Mouse (Mus musculus) embryonic fibroblast, embryonic 13.5 days (primary cell): ENCODE results near the gene Rasgef1b. TPM values are rescaled to one million over a fixed set of nuclear protein-coding genes. Genes with fewer than 3 reads are reported as not detected.

Experiments
- H3K27ac ChIP-seq: 2 replicates; pipeline ENCODE4 v1.5.1; 2012; ENCODE audit warnings: low read length, control low read depth, inconsistent platforms; ENCODE audit not compliant: insufficient read depth
- H3K4me1 ChIP-seq: 2 replicates; pipeline ENCODE4 v1.6.1; 2011; ENCODE audit warnings: low read length; ENCODE audit not compliant: control insufficient read depth, insufficient read depth
- H3K4me3 ChIP-seq: 2 replicates; pipeline ENCODE4 v1.5.1; 2011; ENCODE audit warnings: mild to moderate bottlenecking, control low read depth, low read length; ENCODE audit not compliant: insufficient read depth
- CTCF ChIP-seq: IDR thresholded peaks from 2 replicates; pipeline ENCODE4 v1.5.1; 2011; ENCODE audit warnings: mild to moderate bottlenecking, control low read depth, low read length, moderate library complexity, borderline replicate concordance; ENCODE audit not compliant: insufficient read depth
- POLR2A ChIP-seq: IDR thresholded peaks from 2 replicates; pipeline ENCODE4 v1.6.1; 2011; ENCODE audit warnings: low read depth, mild to moderate bottlenecking, control low read depth, low read length, moderate library complexity
- polyA plus RNA-seq: library from polyadenylated mRNA; stranded (reverse); fragments of >200 nt; gene quantifications from 2 replicates; pipeline ENCODE4 v1.2.4, GENCODE M21; 2011; ENCODE audit warnings: low read depth; ENCODE audit not compliant: missing spikeins, insufficient read length

Rasgef1b gene
- polyA plus RNA-seq, 1 experiment: 2.1 TPM

- Histone ChIP-seq H3K27ac (no peak overlapping the region), H3K4me3 (no peak overlapping the region), H3K4me1 (peaks cover 15% of the 10 kb centered on the region)
- no peak for TF ChIP-seq POLR2A
- no peak for TF ChIP-seq CTCF
Measured at GRCm38 (mm10) chr5:99241988-99242740, 486.7 kb downstream of the Rasgef1b start.

- TF ChIP-seq POLR2A (no peak), CTCF (no peak)
- Histone ChIP-seq H3K27ac (no peak overlapping the region), H3K4me1 (peaks cover 10% of the 10 kb centered on the region), H3K4me3 (no peak overlapping the region)
Measured at GRCm38 (mm10) chr5:99240501-99240900, 488.4 kb downstream of the Rasgef1b start.

GRCm38 (mm10) chr5:99239677-99240076 is 489.2 kb downstream of the Rasgef1b start:
- no peak overlapping the region for H3K27ac ChIP-seq
- H3K4me3 ChIP-seq: no peak overlapping the region
- no peak for TF ChIP-seq CTCF
- no peak for TF ChIP-seq POLR2A
- H3K4me1 ChIP-seq: peaks cover 10% of the 10 kb centered on the region

- Histone ChIP-seq H3K4me1 (peaks cover 10% of the 10 kb centered on the region), H3K27ac (peak overlapping the region; percentile 17; the same call in 1 of the 2 replicates), H3K4me3 (no peak overlapping the region)
- TF ChIP-seq CTCF: no peak
- no peak for TF ChIP-seq POLR2A
Measured at GRCm38 (mm10) chr5:99238150-99238549, 490.7 kb downstream of the Rasgef1b start.

GRCm38 (mm10) chr5:99236888-99237752 is 491.7 kb downstream of the Rasgef1b start:
- Histone ChIP-seq H3K4me1 (peaks cover 4% of the 10 kb centered on the region; the same call in 1 of the 2 replicates), H3K4me3 (no peak overlapping the region), H3K27ac (peak overlapping the region; percentile 55)
- TF ChIP-seq CTCF: no peak
- no peak for TF ChIP-seq POLR2A

- no peaks in the 10 kb centered on the region; the same call in 1 of the 2 replicates for H3K4me1 ChIP-seq
- TF ChIP-seq POLR2A (no peak), CTCF (no peak)
- no peak overlapping the region for H3K4me3 ChIP-seq
- no peak overlapping the region for H3K27ac ChIP-seq
Measured at GRCm38 (mm10) chr5:99236431-99236830, 492.4 kb downstream of the Rasgef1b start.

GRCm38 (mm10) chr5:99234275-99234674 is 494.6 kb downstream of the Rasgef1b start:
- H3K4me1 ChIP-seq: no peaks in the 10 kb centered on the region; the same call in 1 of the 2 replicates
- no peak for TF ChIP-seq CTCF
- TF ChIP-seq POLR2A: no peak
- no peak overlapping the region for H3K27ac ChIP-seq
- H3K4me3 ChIP-seq: no peak overlapping the region

GRCm38 (mm10) chr5:99233176-99233575 is 495.7 kb downstream of the Rasgef1b start:
- H3K27ac ChIP-seq: no peak overlapping the region
- no peak overlapping the region for H3K4me3 ChIP-seq
- TF ChIP-seq CTCF (no peak), POLR2A (no peak)
- H3K4me1 ChIP-seq: no peaks in the 10 kb centered on the region; the same call in 1 of the 2 replicates

GRCm38 (mm10) chr5:99232410-99232809 is 496.5 kb downstream of the Rasgef1b start:
- no peaks in the 10 kb centered on the region; the same call in 1 of the 2 replicates for H3K4me1 ChIP-seq
- TF ChIP-seq CTCF (no peak), POLR2A (no peak)
- no peak overlapping the region for H3K4me3 ChIP-seq
- H3K27ac ChIP-seq: no peak overlapping the region

GRCm38 (mm10) chr5:99230476-99230875 is 498.4 kb downstream of the Rasgef1b start:
- no peaks in the 10 kb centered on the region; the same call in 1 of the 2 replicates for H3K4me1 ChIP-seq
- no peak overlapping the region for H3K4me3 ChIP-seq
- TF ChIP-seq POLR2A: no peak
- TF ChIP-seq CTCF: no peak
- H3K27ac ChIP-seq: no peak overlapping the region
